Mouse (Mus musculus): ENCODE measurements around the gene Eif3k.

DNA sequence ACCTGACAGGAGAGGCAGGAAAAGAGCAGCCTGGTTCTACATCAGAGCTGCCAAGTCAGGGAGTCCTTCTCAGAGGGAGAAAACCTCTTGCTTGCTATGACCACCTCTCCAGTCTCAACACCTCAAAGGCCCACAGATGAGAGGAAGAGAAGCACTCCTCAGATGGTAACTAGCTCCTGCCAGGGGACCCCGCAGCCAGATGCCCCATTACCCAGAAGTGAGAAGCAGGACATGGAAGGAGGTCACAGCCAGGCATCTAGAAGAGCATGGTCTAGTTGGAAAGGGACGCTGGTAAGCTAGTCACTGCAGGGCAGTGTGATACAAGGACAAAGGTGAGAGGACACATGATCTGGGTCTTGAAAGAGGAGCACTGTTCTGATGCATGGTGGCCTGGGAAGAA, 47.8 kb downstream of the Eif3k start:
- no peak for TF ChIP-seq CTCF (IDR thresholded peaks at IDR 0.05; ENCODE audit: low read depth)
- no peak for TF ChIP-seq EP300 (IDR thresholded peaks at IDR 0.05; ENCODE audit: low read depth)

Measured in liver, postnatal 0 days (tissue).